Mouse (Mus musculus) ES-Bruce4 (cell line): ENCODE results near the gene Agap1.

Experiments
- CTCF ChIP-seq: IDR thresholded peaks from one replicate; pipeline ENCODE4 v1.8.1; 2011; ENCODE audit warnings: low read depth, low read length
- POLR2A ChIP-seq: IDR thresholded peaks from one replicate; pipeline ENCODE4 v1.8.1; 2011; ENCODE audit warnings: low read length; ENCODE audit not compliant: insufficient read depth

GRCm38 (mm10) chr1:89439351-89439750 lies 15.3 kb upstream of the Agap1 start:
- TF ChIP-seq CTCF = no peak
- TF ChIP-seq POLR2A = no peak
